Mouse (Mus musculus): ENCODE results near the gene Tpo.

Tpo gene

DNA sequence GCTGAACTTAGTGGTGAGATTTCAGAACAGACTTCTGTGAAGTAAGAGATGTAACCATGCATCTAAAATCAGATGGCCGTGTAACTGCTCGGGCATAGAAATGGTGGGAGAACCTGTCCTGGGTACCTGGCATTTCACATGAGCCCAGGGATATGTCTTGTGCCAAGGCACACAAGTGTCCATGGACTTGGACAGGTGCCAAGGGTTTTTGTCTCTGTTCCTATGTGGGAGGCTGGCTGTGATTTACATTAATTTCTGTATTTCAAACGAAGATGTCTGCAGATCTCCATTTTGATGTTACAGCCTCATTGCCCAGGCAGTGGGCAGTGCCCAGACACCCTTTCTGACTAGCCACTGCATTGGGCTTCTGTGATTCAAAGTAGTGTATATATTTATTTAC lies 115.3 kb downstream of the Tpo start:
- no peak for DNase-seq (ENCODE audit: low read depth)

DNA sequence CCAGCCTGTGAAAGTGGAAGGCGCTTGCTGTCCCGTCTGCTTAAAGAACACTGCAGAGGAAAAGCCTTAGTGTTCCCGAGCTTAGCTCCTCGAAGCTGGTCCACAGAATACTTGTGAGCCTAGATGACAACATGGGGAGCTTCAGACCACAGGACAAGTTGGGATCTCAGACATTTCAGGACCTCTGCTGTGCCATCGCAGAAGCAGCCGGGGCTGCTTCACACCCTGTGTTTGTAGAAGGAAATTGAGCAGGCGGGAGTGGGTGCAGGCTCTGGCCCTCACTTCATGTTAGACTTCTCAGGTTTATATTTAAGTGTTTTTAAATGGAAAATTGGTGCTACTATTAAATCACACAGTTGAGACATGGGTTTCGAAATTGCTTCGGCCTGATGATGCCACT lies 116.9 kb downstream of the Tpo start:
- DNase-seq (ENCODE audit: low read depth): no peak

DNA sequence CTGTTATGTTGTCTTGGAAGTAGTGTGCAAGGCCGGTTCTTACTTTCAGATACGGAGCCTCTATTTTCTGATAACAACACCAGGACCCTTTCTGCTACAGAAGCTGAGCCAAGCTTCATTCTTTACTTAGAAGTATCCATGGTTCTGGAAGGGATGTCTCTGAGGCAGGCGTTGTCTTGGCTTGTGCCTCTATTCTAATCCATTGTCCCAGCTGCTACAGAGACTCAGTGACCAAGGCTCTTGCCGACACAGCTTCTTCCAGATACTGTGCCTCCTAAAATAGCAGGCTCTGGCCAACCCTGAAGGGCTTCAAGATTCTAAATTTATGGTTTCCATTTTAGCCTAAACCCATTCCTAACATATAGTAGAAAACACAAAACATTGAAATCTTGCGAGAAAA lies 123.7 kb downstream of the Tpo start:
- DNase-seq (ENCODE audit: low read depth): no peak

- no peak for DNase-seq (ENCODE audit: low read depth)
Measured at GRCm38 (mm10) chr12:30006586-30006985, 125.8 kb downstream of the Tpo start.
